8 mouse cellular contexts compared by ENCODE assay signal in genomic region chr19:3292028-3292427, GRCm38 (mm10). TPM values are rescaled to one million over a fixed set of nuclear protein-coding genes. Genes with fewer than 3 reads are reported as not detected.
DNase-seq lines count a peak whose midpoint lies in the region; ATAC-seq and TF ChIP-seq lines count a peak whose summit lies in the region.

No protein-coding gene starts in this region.

- TF ChIP-seq CTCF in ES-Bruce4 (IDR thresholded peaks at IDR 0.05; ENCODE audit: low read depth, low read length): peak; percentile 80

- H3K36me3 ChIP-seq in ES-Bruce4 (ENCODE audit: control insufficient read depth, insufficient read depth, low read length, poor library complexity, severe bottlenecking): peaks cover 10% of the 10 kb centered on the region
- peaks cover 16% of the 10 kb centered on the region for H3K36me3 ChIP-seq in lung, embryonic 16.5 days (ENCODE audit: control insufficient read depth, insufficient read depth, low read length)

- no peak for TF ChIP-seq POLR2A in ES-Bruce4 (IDR thresholded peaks at IDR 0.05; ENCODE audit: insufficient read depth, low read length)

- H3K4me3 ChIP-seq in ES-Bruce4 (ENCODE audit: low read depth, low read length): no peak overlapping the region
- H3K4me3 ChIP-seq in lung, embryonic 16.5 days (ENCODE audit: low read length): no peak overlapping the region

- H3K4me2 ChIP-seq in lung, embryonic 16.5 days (ENCODE audit: low read depth, low read length): no peak overlapping the region

- H3K9me3 ChIP-seq in ES-Bruce4 (replicated peaks; ENCODE audit: control insufficient read depth, insufficient read depth, low read length, poor library complexity, severe bottlenecking): no peaks in the 10 kb centered on the region
- H3K9me3 ChIP-seq in lung, embryonic 16.5 days (ENCODE audit: control insufficient read depth, low read length): no peaks in the 10 kb centered on the region

- no peak overlapping the region for H3K9ac ChIP-seq in ES-Bruce4 (ENCODE audit: low read depth, poor library complexity, severe bottlenecking)
- no peak overlapping the region for H3K9ac ChIP-seq in lung, embryonic 16.5 days (ENCODE audit: low read length)

- no peak overlapping the region for H3K27ac ChIP-seq in ES-Bruce4 (ENCODE audit: insufficient read depth, low read length)
- H3K27ac ChIP-seq in lung, embryonic 16.5 days (ENCODE audit: low read length): no peak overlapping the region

- no peaks in the 10 kb centered on the region for H3K27me3 ChIP-seq in ES-Bruce4 (ENCODE audit: control insufficient read depth, insufficient read depth, low read length, poor library complexity, severe bottlenecking)
- H3K27me3 ChIP-seq in lung, embryonic 16.5 days (ENCODE audit: control insufficient read depth, insufficient read depth, low read depth, low read length): no peaks in the 10 kb centered on the region

- DNase-seq in adrenal gland, postnatal 10 days: peak; percentile 81
- peak; percentile 8 for DNase-seq in fibroblast of lung, adult 2 months (ENCODE audit: low read depth)
- DNase-seq in heart, postnatal 4 days: peak; percentile 79
- DNase-seq in layer of hippocampus, adult 8-10 months (ENCODE audit: low spot score in 2 of 2): peak; percentile 18 to 47
- peak; percentile 21 for DNase-seq in ovary, postnatal 10 days (ENCODE audit: low spot score)
- peak; percentile 32 to 62 for DNase-seq in thymus, postnatal 10 days (ENCODE audit: low spot score in 2 of 2)

- ATAC-seq in lung, embryonic 16.5 days (ENCODE audit: low read depth): peak; percentile 60

- TF ChIP-seq EP300 in ES-Bruce4 (IDR thresholded peaks at IDR 0.05; ENCODE audit: insufficient read depth, low read depth, low read length): no peak

- no peaks in the 10 kb centered on the region for H3K4me1 ChIP-seq in ES-Bruce4 (ENCODE audit: control insufficient read depth, insufficient read depth, low read length)
- no peaks in the 10 kb centered on the region for H3K4me1 ChIP-seq in lung, embryonic 16.5 days (replicated peaks; ENCODE audit: control insufficient read depth, insufficient read depth, low read length)

- WGBS in lung, embryonic 16.5 days: 49% methylated on average over 2 of the region's 2 CpGs

RNA-seq across cellular contexts. Expression of gene Ighmbp2, which starts 9.2 kb away (rescaled TPM):
- 6.4 and 8.0 TPM in 2 replicates for polyA plus RNA-seq in ES-Bruce4 (2011; ENCODE audit: insufficient read depth, insufficient read length, low read depth, missing spikeins)
- total RNA-seq in adrenal gland, postnatal 10 days (2021): 1 to 10 TPM; 5.8 to 8.4 TPM
- total RNA-seq in heart, postnatal 4 days (2021): 1 to 10 TPM; 4.4 to 4.5 TPM
- total RNA-seq in layer of hippocampus, adult 8-10 months (2022): 10 to 100 TPM in 3 of 4 experiments, 1 to 10 TPM in 1; 9.0 to 11.9 (median 10.6) TPM
- 9.3 and 9.9 TPM in 2 replicates for polyA plus RNA-seq in lung, embryonic 16.5 days (2015; fragmentation: Nextera tagmentation; extraction: Ambion mirVana)

RNA-seq across cellular contexts. Expression of gene Mrpl21, which starts 9.3 kb away (rescaled TPM):
- 77.6 and 85.1 TPM in 2 replicates for polyA plus RNA-seq in ES-Bruce4 (2011; ENCODE audit: insufficient read depth, insufficient read length, low read depth, missing spikeins)
- total RNA-seq in adrenal gland, postnatal 10 days (2021): 10 to 100 TPM; 82.2 to 91.3 TPM
- 10 to 100 TPM; 69.4 to 71.9 TPM for total RNA-seq in heart, postnatal 4 days (2021)
- 10 to 100 TPM; 46.1 to 52.6 (median 48.3) TPM for total RNA-seq in layer of hippocampus, adult 8-10 months (2022)
- 106 and 110 TPM in 2 replicates for polyA plus RNA-seq in lung, embryonic 16.5 days (2015; fragmentation: Nextera tagmentation; extraction: Ambion mirVana)

RNA-seq across cellular contexts. Expression of gene Cpt1a, which starts 30.1 kb away (rescaled TPM):
- polyA plus RNA-seq in ES-Bruce4 (2011; ENCODE audit: insufficient read depth, insufficient read length, low read depth, missing spikeins): 24.5 and 27.2 TPM in 2 replicates
- 100 to 1,000 TPM; 173 to 277 TPM for total RNA-seq in adrenal gland, postnatal 10 days (2021)
- total RNA-seq in heart, postnatal 4 days (2021): 100 to 1,000 TPM; 135 to 145 TPM
- 10 to 100 TPM; 24.0 to 30.2 (median 26.7) TPM for total RNA-seq in layer of hippocampus, adult 8-10 months (2022)
- 25.2 and 26.8 TPM in 2 replicates for polyA plus RNA-seq in lung, embryonic 16.5 days (2015; fragmentation: Nextera tagmentation; extraction: Ambion mirVana)

Comparison
In these comparisons a context has a peak if more than half of its experiments do, and no peak if none do; other contexts are left out.
1. DNase-seq: peak in every context shown above with its lines; median percentile 81 in adrenal gland, postnatal 10 days; 79 in heart, postnatal 4 days; 47 in thymus, postnatal 10 days; 32 in layer of hippocampus, adult 8-10 months; 21 in ovary, postnatal 10 days; 8 in fibroblast of lung, adult 2 months.
2. RNA of gene Cpt1a, which starts 30.1 kb away (total RNA-seq): 173 to 277 TPM in adrenal gland, postnatal 10 days and 135 to 145 TPM in heart, postnatal 4 days; 24.0 to 30.2 TPM in layer of hippocampus, adult 8-10 months; every median in the first group is over 4 times any median in the second.